Mouse (Mus musculus) thymus, postnatal 14 days (tissue): ENCODE results near the gene Amz2.

Source experiments
- DNase-seq: peaks from one replicate; pipeline ENCODE4 v3.0.0; 2021

Gene Amz2

GRCm38 (mm10) chr11:109496475-109496993, 70.8 kb downstream of the Amz2 start:
- no peak for DNase-seq

- no peak for DNase-seq
Observed at GRCm38 (mm10) chr11:109496996-109497714, 71.4 kb downstream of the Amz2 start.

GRCm38 (mm10) chr11:109497990-109498389, 72.2 kb downstream of the Amz2 start:
- DNase-seq = no peak

GRCm38 (mm10) chr11:109500206-109500605, 74.5 kb downstream of the Amz2 start:
- no peak for DNase-seq
